ENCODE assay signal across 8 mouse cellular contexts in genomic region chr11:82434832-82435182, GRCm38 (mm10). TPM values are rescaled to one million over a fixed set of nuclear protein-coding genes. Genes with fewer than 3 reads are reported as not detected.
DNase-seq lines count a peak whose midpoint lies in the region; ATAC-seq lines count a peak whose summit lies in the region.

No protein-coding gene starts in this region.

- peak overlapping the region; percentile 34 for H3K4me3 ChIP-seq in kidney, embryonic 14.5 days (ENCODE audit: low read length)
- H3K4me3 ChIP-seq in hindbrain, embryonic 12.5 days: peak overlapping the region; percentile 43
- H3K4me3 ChIP-seq in midbrain, embryonic 13.5 days (replicated peaks): peak overlapping the region; percentile 48

- H3K4me2 ChIP-seq in kidney, embryonic 14.5 days (replicated peaks; ENCODE audit: low read depth, low read length): peak overlapping the region; percentile 59
- H3K4me2 ChIP-seq in hindbrain, embryonic 12.5 days (replicated peaks): peak overlapping the region; percentile 79
- H3K4me2 ChIP-seq in midbrain, embryonic 13.5 days (replicated peaks): peak overlapping the region; percentile 77

- no peak overlapping the region for H3K27ac ChIP-seq in kidney, embryonic 14.5 days (ENCODE audit: low read depth, low read length)
- H3K27ac ChIP-seq in hindbrain, embryonic 12.5 days: no peak overlapping the region
- no peak overlapping the region for H3K27ac ChIP-seq in midbrain, embryonic 13.5 days

- 0 out of 2 replicates have a peak, but pooled peaks have one; percentile 43 for ATAC-seq in kidney, embryonic 14.5 days (ENCODE audit: low FRiP score, low TSS enrichment)
- ATAC-seq in hindbrain, embryonic 12.5 days (ENCODE audit: low FRiP score): 0 out of 2 replicates have a peak, but pooled peaks have one; percentile 13
- peak; percentile 63; the same call in 1 of the 2 replicates for ATAC-seq in midbrain, embryonic 13.5 days

- no peaks in the 10 kb centered on the region for H3K4me1 ChIP-seq in kidney, embryonic 14.5 days (ENCODE audit: control insufficient read depth, insufficient read depth, low read length)
- peaks cover 9% of the 10 kb centered on the region for H3K4me1 ChIP-seq in hindbrain, embryonic 12.5 days
- peaks cover 12% of the 10 kb centered on the region for H3K4me1 ChIP-seq in midbrain, embryonic 13.5 days (replicated peaks)

- no peaks in the 10 kb centered on the region for H3K36me3 ChIP-seq in kidney, embryonic 14.5 days (ENCODE audit: control insufficient read depth, insufficient read depth, low read length)
- no peaks in the 10 kb centered on the region for H3K36me3 ChIP-seq in hindbrain, embryonic 12.5 days
- no peaks in the 10 kb centered on the region for H3K36me3 ChIP-seq in midbrain, embryonic 13.5 days

- peaks cover 60% of the 10 kb centered on the region for H3K27me3 ChIP-seq in kidney, embryonic 14.5 days (ENCODE audit: control insufficient read depth, insufficient read depth, low read length)
- H3K27me3 ChIP-seq in hindbrain, embryonic 12.5 days: peaks cover 74% of the 10 kb centered on the region
- H3K27me3 ChIP-seq in midbrain, embryonic 13.5 days: peaks cover 59% of the 10 kb centered on the region

- H3K9me3 ChIP-seq in kidney, embryonic 14.5 days (ENCODE audit: control insufficient read depth, low read length): no peaks in the 10 kb centered on the region
- no peaks in the 10 kb centered on the region for H3K9me3 ChIP-seq in hindbrain, embryonic 12.5 days (replicated peaks)
- H3K9me3 ChIP-seq in midbrain, embryonic 13.5 days: no peaks in the 10 kb centered on the region

- H3K9ac ChIP-seq in kidney, embryonic 14.5 days (ENCODE audit: low read depth, low read length): no peak overlapping the region
- H3K9ac ChIP-seq in hindbrain, embryonic 12.5 days: peak overlapping the region; percentile 43
- H3K9ac ChIP-seq in midbrain, embryonic 13.5 days (replicated peaks): peak overlapping the region; percentile 60

- no peak for DNase-seq in kidney, postnatal 25 days
- DNase-seq in brain, adult 2 months (ENCODE audit: low read depth, low spot score): peak; percentile 45
- DNase-seq in retina, postnatal 1 day: no peak
- no peak for DNase-seq in spleen, adult 12 weeks (ENCODE audit: low spot score)
- DNase-seq in lung, postnatal 4 days: no peak

- WGBS in kidney, embryonic 14.5 days: 3% methylated on average over 33 of the region's 36 CpGs
- 3% methylated on average over 34 of the region's 36 CpGs for WGBS in hindbrain, embryonic 12.5 days
- 3% methylated on average over 35 of the region's 36 CpGs for WGBS in midbrain, embryonic 13.5 days

RNA-seq across cellular contexts. Expression of gene Tmem132e, which starts 46.1 kb away (rescaled TPM):
- polyA plus RNA-seq in kidney, embryonic 14.5 days (2014; fragmentation: Nextera tagmentation; extraction: Ambion mirVana): 0.29 and 0.37 TPM in 2 replicates
- polyA plus RNA-seq in hindbrain, embryonic 12.5 days (2016; fragmentation: Nextera tagmentation; extraction: Ambion mirVana): 3.0 and 3.7 TPM in 2 replicates
- polyA plus RNA-seq in midbrain, embryonic 13.5 days (2015; fragmentation: Nextera tagmentation; extraction: Ambion mirVana): 1.2 and 1.4 TPM in 2 replicates

Comparison
In these comparisons a context has a peak if more than half of its experiments do, and no peak if none do; other contexts are left out.
1. ATAC-seq: peak in every context shown above with its lines; median percentile 63 in midbrain, embryonic 13.5 days; 43 in kidney, embryonic 14.5 days; 13 in hindbrain, embryonic 12.5 days.